In genomic region chr13:41847516-41848126, GRCm38 (mm10) we compare ENCODE assay signal across 1 mouse cellular context.
TF ChIP-seq lines count a peak whose summit lies in the region.

Gene Adtrp (minus strand): TSS chr13:41847684.

TF ChIP-seq in CH12.LX, 34 proteins besides CTCF, POLR2A, EP300 and RAD21 (continued from another document):
- TF ChIP-seq RCOR1 (conservative IDR thresholded peaks at IDR 0.05; ENCODE audit: low read depth, low read length): no peak
- no peak for TF ChIP-seq MEF2A (IDR thresholded peaks at IDR 0.05; ENCODE audit: borderline replicate concordance, low read depth, low read length)
- TF ChIP-seq MAX (IDR thresholded peaks at IDR 0.05; ENCODE audit: low read length): peak; percentile 14; the same call in 1 of the 2 replicates
- no peak for TF ChIP-seq SIN3A (IDR thresholded peaks at IDR 0.05; ENCODE audit: low read length)
- TF ChIP-seq ZMIZ1 (IDR thresholded peaks at IDR 0.05; ENCODE audit: low read depth, low read length): peak; percentile 56; the same call in 1 of the 2 replicates
- no peak for TF ChIP-seq CHD1 (IDR thresholded peaks at IDR 0.05; ENCODE audit: low read depth, low read length)
- TF ChIP-seq JUND (conservative IDR thresholded peaks at IDR 0.05; ENCODE audit: low read depth, low read length): no peak
TF ChIP-seq in CH12.LX: peak in this region for 11.
